Mouse (Mus musculus): ENCODE measurements around the gene Tmod3. TPM values are rescaled to one million over a fixed set of nuclear protein-coding genes. Genes with fewer than 3 reads are reported as not detected.

The Tmod3 gene
- polyA plus RNA-seq, 1 experiment from 2014 or later: 103 TPM

DNA sequence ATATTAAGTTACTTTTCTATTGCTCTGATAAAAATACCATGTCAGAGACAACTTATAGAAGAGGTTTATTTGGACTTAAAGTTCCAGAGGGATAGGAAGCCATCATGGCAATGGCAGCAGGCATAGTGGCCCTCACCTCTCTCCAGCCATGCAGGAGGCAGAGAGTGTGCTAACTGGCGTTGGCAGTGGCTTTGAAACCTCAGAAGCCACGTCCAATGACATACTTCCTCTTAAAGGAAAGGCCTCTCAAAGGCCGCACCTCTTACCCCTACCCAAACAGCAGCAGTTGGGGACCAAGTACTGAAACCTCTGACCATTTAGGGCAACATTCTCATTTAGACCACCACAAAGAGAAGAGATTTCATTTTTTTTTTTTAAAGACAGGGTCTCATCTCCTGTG lies 82.2 kb downstream of the Tmod3 start:
- Histone ChIP-seq H3K4me3 (ENCODE audit: low read depth, low read length) (no peak overlapping the region), H3K27ac (replicated peaks; ENCODE audit: low read depth, low read length) (no peak overlapping the region), H3K4me2 (ENCODE audit: low read depth, severe bottlenecking) (no peak overlapping the region), H3K9ac (ENCODE audit: low read length) (no peak overlapping the region), H3K4me1 (ENCODE audit: control insufficient read depth, insufficient read depth, low read length) (no peaks in the 10 kb centered on the region), H3K36me3 (ENCODE audit: control insufficient read depth, insufficient read depth, low read length) (0 out of 2 replicates have a peak, but pooled peaks cover 2% of the 10 kb centered on the region), H3K27me3 (ENCODE audit: control insufficient read depth, insufficient read depth, low read length) (no peaks in the 10 kb centered on the region), H3K9me3 (ENCODE audit: control insufficient read depth, low read length) (no peaks in the 10 kb centered on the region)
- ATAC-seq (ENCODE audit: insufficient number of reproducible peaks, low FRiP score, low TSS enrichment, low read depth) (no peak), DNase-seq (ENCODE audit: low spot score) (no peak)
- WGBS: 65% methylated on average over 3 of the region's 3 CpGs

DNA sequence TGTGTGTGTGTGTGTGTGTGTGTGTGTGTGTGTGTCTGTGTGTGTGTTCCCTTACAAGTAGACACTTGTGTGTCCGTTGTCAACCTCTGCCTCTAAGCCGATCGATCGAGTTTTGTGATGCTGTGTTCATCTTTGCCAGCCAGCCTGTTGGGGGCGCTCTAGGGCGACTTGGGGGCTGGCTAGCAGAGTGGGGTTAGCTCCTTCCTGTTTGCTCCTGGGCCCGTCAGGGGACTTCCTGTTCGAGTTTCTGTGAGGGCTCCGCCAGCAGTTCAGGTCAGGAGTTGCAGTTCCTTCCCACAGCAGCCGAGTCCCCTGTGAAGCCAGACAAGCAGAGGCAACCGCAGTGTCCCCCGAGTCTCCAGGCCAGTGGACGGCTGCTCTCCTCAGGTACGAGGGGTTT lies 91.2 kb downstream of the Tmod3 start:
- no peaks in the 10 kb centered on the region for H3K27me3 ChIP-seq (ENCODE audit: control insufficient read depth, insufficient read depth, low read length)
- H3K27ac ChIP-seq (replicated peaks; ENCODE audit: low read depth, low read length): no peak overlapping the region
- DNase-seq (ENCODE audit: low spot score) (peak; percentile 32), ATAC-seq (ENCODE audit: insufficient number of reproducible peaks, low FRiP score, low TSS enrichment, low read depth) (no peak)
- no peak overlapping the region for H3K9ac ChIP-seq (ENCODE audit: low read length)
- no peak overlapping the region for H3K4me2 ChIP-seq (ENCODE audit: low read depth, severe bottlenecking)
- no peak overlapping the region for H3K4me3 ChIP-seq (ENCODE audit: low read depth, low read length)
- peaks cover 15% of the 10 kb centered on the region; the same call in 1 of the 2 replicates for H3K36me3 ChIP-seq (ENCODE audit: control insufficient read depth, insufficient read depth, low read length)
- 87% methylated on average over 14 of the region's 14 CpGs for WGBS
- no peaks in the 10 kb centered on the region for H3K4me1 ChIP-seq (ENCODE audit: control insufficient read depth, insufficient read depth, low read length)
- no peaks in the 10 kb centered on the region for H3K9me3 ChIP-seq (ENCODE audit: control insufficient read depth, low read length)

DNA sequence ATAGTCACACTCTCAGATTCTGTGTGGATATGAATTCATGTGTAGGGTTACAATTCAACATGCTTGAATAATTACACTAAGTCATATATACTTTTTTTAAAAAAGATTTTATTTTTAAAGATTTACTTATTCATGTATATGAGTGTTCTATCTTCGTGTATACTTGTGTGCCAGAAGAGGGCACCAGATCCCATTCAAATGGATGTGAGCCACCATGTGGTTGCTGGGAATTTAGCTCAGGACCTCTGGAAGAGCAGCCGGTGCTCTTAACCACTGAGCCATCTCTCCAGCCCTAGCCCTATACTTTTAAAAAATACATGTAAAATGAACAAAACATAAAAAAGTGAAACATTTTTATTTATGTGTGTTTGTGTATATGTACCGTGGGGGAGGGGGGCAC lies 91.9 kb downstream of the Tmod3 start:
- H3K36me3 ChIP-seq (ENCODE audit: control insufficient read depth, insufficient read depth, low read length): peaks cover 17% of the 10 kb centered on the region; the same call in 1 of the 2 replicates
- no peaks in the 10 kb centered on the region for H3K4me1 ChIP-seq (ENCODE audit: control insufficient read depth, insufficient read depth, low read length)
- H3K4me3 ChIP-seq (ENCODE audit: low read depth, low read length): no peak overlapping the region
- H3K27ac ChIP-seq (replicated peaks; ENCODE audit: low read depth, low read length): no peak overlapping the region
- ATAC-seq (ENCODE audit: insufficient number of reproducible peaks, low FRiP score, low TSS enrichment, low read depth) (no peak), DNase-seq (ENCODE audit: low spot score) (no peak)
- H3K9me3 ChIP-seq (ENCODE audit: control insufficient read depth, low read length): no peaks in the 10 kb centered on the region
- H3K9ac ChIP-seq (ENCODE audit: low read length): no peak overlapping the region
- 97% methylated on average over 3 of the region's 3 CpGs for WGBS
- no peak overlapping the region for H3K4me2 ChIP-seq (ENCODE audit: low read depth, severe bottlenecking)
- H3K27me3 ChIP-seq (ENCODE audit: control insufficient read depth, insufficient read depth, low read length): no peaks in the 10 kb centered on the region

DNA sequence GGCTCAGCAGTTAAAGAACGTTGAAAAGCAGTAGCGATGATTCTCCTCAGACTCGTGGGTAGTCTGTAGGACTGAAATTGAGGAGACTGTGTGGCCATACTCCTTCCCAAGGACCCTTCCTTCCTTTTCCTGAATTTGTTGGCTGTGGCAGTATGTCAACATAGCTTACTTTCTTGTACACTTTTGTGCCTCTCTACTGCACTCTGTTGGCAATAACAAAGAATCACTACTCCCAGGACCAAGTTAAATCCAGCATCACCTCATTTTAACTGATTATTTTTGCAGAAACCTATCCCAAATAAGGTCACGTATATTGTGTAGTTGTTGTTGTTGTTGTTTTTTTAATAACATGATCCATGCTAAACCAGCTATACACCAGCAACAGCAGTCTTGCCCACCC lies 92.8 kb downstream of the Tmod3 start:
- no peak overlapping the region for H3K4me2 ChIP-seq (ENCODE audit: low read depth, severe bottlenecking)
- DNase-seq (ENCODE audit: low spot score) (no peak), ATAC-seq (ENCODE audit: insufficient number of reproducible peaks, low FRiP score, low TSS enrichment, low read depth) (no peak)
- peaks cover 18% of the 10 kb centered on the region; the same call in 1 of the 2 replicates for H3K36me3 ChIP-seq (ENCODE audit: control insufficient read depth, insufficient read depth, low read length)
- H3K27ac ChIP-seq (replicated peaks; ENCODE audit: low read depth, low read length): no peak overlapping the region
- H3K9me3 ChIP-seq (ENCODE audit: control insufficient read depth, low read length): no peaks in the 10 kb centered on the region
- H3K4me3 ChIP-seq (ENCODE audit: low read depth, low read length): no peak overlapping the region
- no peak overlapping the region for H3K9ac ChIP-seq (ENCODE audit: low read length)
- H3K4me1 ChIP-seq (ENCODE audit: control insufficient read depth, insufficient read depth, low read length): no peaks in the 10 kb centered on the region
- H3K27me3 ChIP-seq (ENCODE audit: control insufficient read depth, insufficient read depth, low read length): no peaks in the 10 kb centered on the region
- whole genome bisulfite sequencing: 93% methylated on average over 4 of the region's 4 CpGs

DNA sequence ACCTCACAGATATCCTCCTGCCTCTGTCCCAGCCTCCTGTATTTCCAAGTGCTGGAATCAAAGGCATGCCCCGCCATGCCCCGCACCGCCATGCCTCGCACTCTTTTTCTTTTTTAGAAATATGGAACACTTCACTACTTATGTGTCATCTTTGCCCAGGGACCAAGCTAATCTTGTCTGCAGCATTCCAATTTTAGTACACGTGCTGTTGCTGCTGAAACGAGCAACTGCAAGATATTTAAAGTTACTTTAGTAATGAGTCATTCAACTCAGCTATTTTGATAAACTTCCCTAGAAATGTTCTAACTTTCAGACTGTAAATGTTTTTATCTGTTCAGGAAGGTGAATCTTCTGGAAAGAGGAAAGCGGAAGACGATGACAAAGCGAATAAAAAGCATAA lies 93.6 kb downstream of the Tmod3 start:
- Histone ChIP-seq H3K36me3 (ENCODE audit: control insufficient read depth, insufficient read depth, low read length) (peaks cover 24% of the 10 kb centered on the region; the same call in 1 of the 2 replicates), H3K27me3 (ENCODE audit: control insufficient read depth, insufficient read depth, low read length) (no peaks in the 10 kb centered on the region), H3K9me3 (ENCODE audit: control insufficient read depth, low read length) (no peaks in the 10 kb centered on the region), H3K4me1 (ENCODE audit: control insufficient read depth, insufficient read depth, low read length) (no peaks in the 10 kb centered on the region), H3K27ac (replicated peaks; ENCODE audit: low read depth, low read length) (no peak overlapping the region), H3K4me3 (ENCODE audit: low read depth, low read length) (no peak overlapping the region), H3K4me2 (ENCODE audit: low read depth, severe bottlenecking) (no peak overlapping the region), H3K9ac (ENCODE audit: low read length) (no peak overlapping the region)
- DNase-seq (ENCODE audit: low spot score) (no peak), ATAC-seq (ENCODE audit: insufficient number of reproducible peaks, low FRiP score, low TSS enrichment, low read depth) (no peak)
- WGBS: 93% methylated on average over 9 of the region's 9 CpGs

DNA sequence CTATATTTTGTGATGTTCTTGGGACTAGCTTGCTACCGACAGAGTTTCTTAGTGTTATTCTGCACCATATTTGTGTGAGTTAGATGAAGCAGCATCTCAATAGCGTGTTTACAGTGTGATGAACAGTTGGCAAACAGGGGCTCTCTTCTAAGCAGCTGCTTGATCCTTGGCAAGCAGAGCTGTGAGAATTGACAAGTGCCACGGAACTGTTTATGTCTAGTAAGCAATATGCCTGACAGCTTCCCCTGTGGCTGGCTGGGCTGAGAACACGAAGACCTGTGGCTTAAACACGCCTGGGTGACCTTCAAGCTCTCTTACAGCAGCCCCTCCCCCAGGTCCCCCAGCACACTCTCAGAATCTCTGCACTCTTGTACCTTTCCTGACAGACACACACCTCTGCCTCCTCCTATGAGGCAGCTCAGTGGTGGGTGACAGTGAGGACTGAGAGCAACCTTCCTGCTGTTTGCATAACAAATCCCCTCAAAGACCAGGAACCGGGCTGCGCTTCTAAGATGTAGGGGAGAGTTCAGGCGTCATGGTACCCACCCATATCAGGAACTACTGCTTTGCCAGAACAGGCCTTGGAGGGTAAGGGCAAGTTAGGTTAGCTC lies 96.3 kb downstream of the Tmod3 start:
- H3K4me2 ChIP-seq (ENCODE audit: low read depth, severe bottlenecking): no peak overlapping the region
- no peaks in the 10 kb centered on the region for H3K4me1 ChIP-seq (ENCODE audit: control insufficient read depth, insufficient read depth, low read length)
- peaks cover 35% of the 10 kb centered on the region for H3K36me3 ChIP-seq (ENCODE audit: control insufficient read depth, insufficient read depth, low read length)
- no peaks in the 10 kb centered on the region for H3K27me3 ChIP-seq (ENCODE audit: control insufficient read depth, insufficient read depth, low read length)
- H3K9ac ChIP-seq (ENCODE audit: low read length): no peak overlapping the region
- ATAC-seq (ENCODE audit: insufficient number of reproducible peaks, low FRiP score, low TSS enrichment, low read depth) (no peak), DNase-seq (ENCODE audit: low spot score) (no peak)
- H3K9me3 ChIP-seq (ENCODE audit: control insufficient read depth, low read length): no peaks in the 10 kb centered on the region
- WGBS: 89% methylated on average over 8 of the region's 8 CpGs
- no peak overlapping the region for H3K27ac ChIP-seq (replicated peaks; ENCODE audit: low read depth, low read length)
- H3K4me3 ChIP-seq (ENCODE audit: low read depth, low read length): no peak overlapping the region

DNA sequence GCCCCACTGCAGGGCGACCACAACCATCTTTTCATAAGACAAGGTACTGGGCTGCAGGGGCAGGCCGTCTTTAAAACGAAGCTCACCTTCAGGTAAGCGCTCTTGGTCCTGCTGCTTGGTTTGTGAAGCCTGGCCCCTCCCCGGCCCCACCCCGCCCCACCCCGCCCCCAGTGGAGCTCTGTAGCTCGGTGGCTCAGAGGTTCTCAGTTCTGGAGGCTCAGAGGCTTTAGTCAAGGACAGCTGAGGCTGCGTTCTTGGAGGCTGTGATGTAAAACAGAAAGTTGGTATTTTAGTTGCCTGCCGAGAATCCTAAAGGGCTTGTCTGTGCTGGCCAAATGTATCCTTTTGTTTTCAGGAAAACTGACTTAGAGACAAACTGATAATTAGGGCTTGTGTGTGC lies 103.8 kb downstream of the Tmod3 start:
- peaks cover 33% of the 10 kb centered on the region for H3K36me3 ChIP-seq (ENCODE audit: control insufficient read depth, insufficient read depth, low read length)
- DNase-seq (ENCODE audit: low spot score) (no peak), ATAC-seq (ENCODE audit: insufficient number of reproducible peaks, low FRiP score, low TSS enrichment, low read depth) (no peak)
- H3K27me3 ChIP-seq (ENCODE audit: control insufficient read depth, insufficient read depth, low read length): no peaks in the 10 kb centered on the region
- no peaks in the 10 kb centered on the region for H3K4me1 ChIP-seq (ENCODE audit: control insufficient read depth, insufficient read depth, low read length)
- H3K4me2 ChIP-seq (ENCODE audit: low read depth, severe bottlenecking): no peak overlapping the region
- H3K9me3 ChIP-seq (ENCODE audit: control insufficient read depth, low read length): no peaks in the 10 kb centered on the region
- H3K4me3 ChIP-seq (ENCODE audit: low read depth, low read length): no peak overlapping the region
- no peak overlapping the region for H3K9ac ChIP-seq (ENCODE audit: low read length)
- 82% methylated on average over 10 of the region's 10 CpGs for WGBS
- H3K27ac ChIP-seq (replicated peaks; ENCODE audit: low read depth, low read length): no peak overlapping the region

DNA sequence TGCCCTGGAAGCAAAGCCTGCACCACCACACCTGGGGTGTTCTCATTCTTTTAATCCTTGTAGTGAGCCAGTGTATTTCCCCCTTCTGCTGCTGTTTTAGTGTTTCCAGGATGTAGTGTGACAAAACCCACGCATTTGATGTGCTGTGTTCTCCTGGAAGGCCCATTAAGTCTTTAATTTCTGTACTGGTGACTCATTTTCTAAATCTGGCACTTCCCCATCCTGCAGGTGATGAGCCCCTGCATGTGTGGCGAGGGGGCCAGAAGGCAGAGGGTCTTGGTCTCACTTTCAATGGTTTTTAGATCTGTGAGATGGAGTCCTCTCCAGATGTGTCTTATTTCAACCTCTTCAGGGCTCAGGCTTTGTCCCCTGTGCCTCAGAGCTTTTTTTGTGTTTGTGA lies 105.5 kb downstream of the Tmod3 start:
- 87% methylated on average over 2 of the region's 2 CpGs for WGBS
- Histone ChIP-seq H3K9ac (ENCODE audit: low read length) (no peak overlapping the region), H3K9me3 (ENCODE audit: control insufficient read depth, low read length) (no peaks in the 10 kb centered on the region), H3K36me3 (ENCODE audit: control insufficient read depth, insufficient read depth, low read length) (peaks cover 26% of the 10 kb centered on the region), H3K4me1 (ENCODE audit: control insufficient read depth, insufficient read depth, low read length) (no peaks in the 10 kb centered on the region), H3K27ac (replicated peaks; ENCODE audit: low read depth, low read length) (no peak overlapping the region), H3K27me3 (ENCODE audit: control insufficient read depth, insufficient read depth, low read length) (no peaks in the 10 kb centered on the region), H3K4me2 (ENCODE audit: low read depth, severe bottlenecking) (no peak overlapping the region), H3K4me3 (ENCODE audit: low read depth, low read length) (no peak overlapping the region)
- DNase-seq (ENCODE audit: low spot score): no peak
- ATAC-seq (ENCODE audit: insufficient number of reproducible peaks, low FRiP score, low TSS enrichment, low read depth): no peak

DNA sequence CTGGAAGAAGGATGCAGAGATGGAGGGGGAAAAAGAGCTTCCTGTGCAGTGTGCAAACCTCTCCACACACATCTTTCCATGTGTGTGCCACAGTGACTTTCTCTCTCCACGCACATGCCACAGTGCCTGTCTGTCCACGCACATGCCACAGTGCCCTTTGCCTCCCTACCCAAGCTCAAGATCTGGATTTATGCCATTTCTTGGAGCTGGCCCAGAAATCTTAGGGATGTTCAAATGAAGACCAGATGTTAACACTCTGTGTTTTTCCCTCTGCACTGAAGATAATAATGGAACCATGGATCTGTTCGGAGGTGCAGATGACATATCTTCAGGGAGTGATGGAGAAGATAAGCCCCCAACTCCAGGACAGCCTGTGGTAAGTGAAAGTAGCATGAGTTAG lies 111.4 kb downstream of the Tmod3 start:
- H3K4me3 ChIP-seq (ENCODE audit: low read depth, low read length): no peak overlapping the region
- H3K27ac ChIP-seq (replicated peaks; ENCODE audit: low read depth, low read length): no peak overlapping the region
- WGBS: 92% methylated on average over 3 of the region's 3 CpGs
- H3K4me2 ChIP-seq (ENCODE audit: low read depth, severe bottlenecking): no peak overlapping the region
- H3K36me3 ChIP-seq (ENCODE audit: control insufficient read depth, insufficient read depth, low read length): peaks cover 28% of the 10 kb centered on the region
- H3K9me3 ChIP-seq (ENCODE audit: control insufficient read depth, low read length): no peaks in the 10 kb centered on the region
- no peaks in the 10 kb centered on the region for H3K4me1 ChIP-seq (ENCODE audit: control insufficient read depth, insufficient read depth, low read length)
- DNase-seq (ENCODE audit: low spot score) (no peak), ATAC-seq (ENCODE audit: insufficient number of reproducible peaks, low FRiP score, low TSS enrichment, low read depth) (no peak)
- no peaks in the 10 kb centered on the region for H3K27me3 ChIP-seq (ENCODE audit: control insufficient read depth, insufficient read depth, low read length)
- H3K9ac ChIP-seq (ENCODE audit: low read length): no peak overlapping the region
